Mouse (Mus musculus): ENCODE results near the gene Ctnna2.

DNA sequence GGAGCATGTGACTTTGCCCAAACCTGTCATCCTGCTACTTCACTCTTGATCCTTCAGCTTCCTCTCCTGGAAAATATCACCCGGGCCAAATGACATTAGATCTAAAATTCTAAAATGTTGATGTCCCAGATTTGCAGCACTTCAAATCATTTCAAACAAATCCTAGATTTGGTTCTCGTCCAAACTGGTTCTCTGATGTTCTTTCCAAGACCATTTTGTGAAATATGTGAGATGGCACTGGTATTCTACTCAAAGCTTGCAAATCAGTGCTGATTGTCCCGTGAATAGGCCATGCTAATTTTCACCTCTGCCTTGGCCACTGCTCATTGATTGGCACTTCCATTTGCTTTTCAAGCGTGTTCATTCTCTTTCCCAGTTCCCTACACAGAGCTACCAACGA, 571.0 kb downstream of the Ctnna2 start:
- TF ChIP-seq TAL1 (IDR thresholded peaks at IDR 0.05; ENCODE audit: low read length) (no peak), GATA1 (IDR thresholded peaks at IDR 0.05; ENCODE audit: low read length) (no peak)

All from erythroblast, embryonic 14.5 days (primary cell).